Mouse (Mus musculus) olfactory bulb, adult 2 months (tissue): ENCODE measurements around the gene Medag.

Experiments used
- CTCF ChIP-seq: fragments of 200-500 bp; IDR thresholded peaks from 2 replicates; pipeline ENCODE4 v1.5.1; 2012; ENCODE audit warnings: low read depth, mild to moderate bottlenecking, low read length, moderate library complexity; ENCODE audit not compliant: insufficient read depth
- POLR2A ChIP-seq: fragments of 200-500 bp; IDR thresholded peaks from 2 replicates; pipeline ENCODE4 v1.6.1; 2012; ENCODE audit warnings: mild to moderate bottlenecking, low read depth, low read length, moderate library complexity; ENCODE audit not compliant: insufficient read depth

GRCm38 (mm10) chr5:149437150-149437549, 25.6 kb downstream of the Medag start:
- TF ChIP-seq CTCF (no peak), POLR2A (no peak)
